Mouse (Mus musculus) cerebellum, postnatal 25 days (tissue): ENCODE measurements around the gene Cfap73.

Experiments used
- DNase-seq, 2 experiments: peaks; one replicate each; pipeline ENCODE4 v3.0.0; 2021; ENCODE audit warnings: mixed read lengths in 2 of 2

Cfap73 gene

DNA sequence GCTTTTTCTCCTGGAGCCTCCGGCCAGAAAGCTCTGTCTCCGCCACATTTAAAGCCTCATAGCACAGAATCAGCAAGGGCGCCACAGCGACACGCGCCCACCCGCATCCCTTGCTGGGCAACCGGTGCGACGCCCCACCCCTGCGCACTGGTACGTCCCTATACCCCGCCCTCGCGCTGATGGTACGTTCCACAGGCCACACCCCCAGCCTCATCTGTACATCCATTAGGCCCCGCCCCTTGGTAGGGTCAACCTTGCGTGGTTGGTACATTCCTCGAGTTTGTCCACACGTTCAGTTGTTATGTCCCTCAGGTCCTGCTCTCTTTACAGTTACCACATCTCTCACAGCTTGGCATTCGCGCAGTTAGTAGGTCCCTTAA is 21.6 kb downstream of the Cfap73 start, which contains the start of the genes Rita1 and Ddx54:
Gene Rita1 (minus strand): TSS at position 148 of the 380 bp plus-strand sequence.
Gene Ddx54 (plus strand): TSS at position 298 of the 380 bp plus-strand sequence.
- DNase-seq: peak; percentile 98 to 99

DNA sequence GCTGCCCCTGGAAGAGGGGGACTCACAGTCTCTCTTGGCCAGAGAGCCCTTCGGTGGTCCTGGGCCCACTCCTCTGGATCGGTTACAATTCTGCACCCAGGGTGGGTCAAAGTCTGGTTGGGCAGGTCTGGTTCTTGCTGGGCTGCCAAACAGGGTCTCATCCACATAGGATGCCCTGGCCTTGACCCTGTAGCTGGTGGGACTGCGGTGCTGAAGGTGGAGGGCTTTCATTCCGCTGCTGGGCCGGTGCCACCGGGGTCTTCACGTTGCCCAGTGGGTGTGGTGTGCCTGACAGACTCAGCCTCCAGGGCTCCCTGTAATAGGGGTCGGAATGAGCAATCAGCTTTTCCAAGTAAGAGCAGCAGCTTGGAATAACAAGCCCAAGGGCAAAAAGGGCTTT is 22.6 kb downstream of the Cfap73 start:
- DNase-seq: peak; percentile 32 to 51

DNA sequence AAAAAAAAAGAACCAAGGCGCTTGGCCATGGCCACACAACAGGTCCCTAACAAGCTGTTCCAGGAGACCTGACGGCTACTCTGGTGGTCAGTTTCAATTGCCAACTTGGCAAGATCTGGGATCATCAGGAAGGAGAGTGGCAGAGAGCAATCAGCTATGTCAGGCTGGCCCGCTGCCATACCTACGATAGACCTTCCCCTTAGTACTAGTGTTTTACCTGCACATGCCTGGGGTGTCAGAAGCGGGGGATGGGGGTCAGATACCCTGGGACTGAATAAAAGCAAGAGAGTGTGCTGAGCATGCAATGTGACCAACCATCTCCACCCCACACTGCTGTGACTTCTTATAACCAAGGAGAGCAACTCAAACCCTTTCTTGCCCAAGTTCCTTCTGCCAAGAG is 23.1 kb downstream of the Cfap73 start:
- DNase-seq: peak; percentile 26 to 57

DNA sequence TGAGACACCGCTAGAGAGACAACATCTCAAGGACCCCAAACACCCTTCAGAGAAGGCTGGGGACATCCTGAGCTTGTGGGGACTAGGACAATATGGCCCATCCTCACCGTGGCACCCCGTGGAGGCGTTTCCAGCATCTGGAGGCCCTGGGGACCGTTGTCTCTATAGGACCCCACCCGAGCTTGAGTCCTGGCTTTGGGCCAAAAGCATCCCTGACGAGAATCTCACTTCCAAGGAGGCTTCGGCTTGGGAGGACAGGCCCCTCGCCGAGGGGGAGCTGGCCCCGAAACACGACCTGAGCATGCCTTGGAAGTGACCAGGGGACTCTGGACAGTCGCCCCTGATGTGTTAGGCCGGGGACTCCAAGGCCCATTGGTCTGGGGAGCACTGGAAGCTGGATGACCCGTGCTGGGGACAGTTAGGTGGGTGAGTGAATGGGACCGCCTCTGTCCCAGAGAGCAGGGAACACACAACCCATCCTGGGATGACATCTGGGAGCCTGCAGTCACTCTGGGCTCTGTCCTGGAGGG is 24.7 kb downstream of the Cfap73 start:
- peak in 1 of 2 experiments; percentile 52 for DNase-seq

DNA sequence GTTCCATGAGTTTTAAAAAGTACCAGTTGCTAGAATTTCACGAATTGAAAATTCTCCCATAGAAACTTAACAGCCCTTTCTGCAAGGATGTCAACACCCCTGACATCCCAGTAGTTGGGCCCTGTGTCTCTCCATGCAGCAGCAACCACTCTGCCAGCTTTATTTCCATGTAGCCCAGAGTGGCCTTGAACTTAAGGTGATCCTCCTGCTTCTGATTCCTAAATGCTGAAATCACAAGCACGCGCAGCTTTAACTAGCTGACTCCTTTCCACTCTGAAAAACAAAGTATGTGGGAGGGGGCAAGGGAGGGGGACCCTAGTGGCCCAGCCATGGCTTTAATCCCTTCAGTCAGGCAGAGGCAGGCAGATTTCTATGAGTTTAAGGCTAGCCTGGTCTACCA is 26.7 kb downstream of the Cfap73 start:
- DNase-seq: no peak

DNA sequence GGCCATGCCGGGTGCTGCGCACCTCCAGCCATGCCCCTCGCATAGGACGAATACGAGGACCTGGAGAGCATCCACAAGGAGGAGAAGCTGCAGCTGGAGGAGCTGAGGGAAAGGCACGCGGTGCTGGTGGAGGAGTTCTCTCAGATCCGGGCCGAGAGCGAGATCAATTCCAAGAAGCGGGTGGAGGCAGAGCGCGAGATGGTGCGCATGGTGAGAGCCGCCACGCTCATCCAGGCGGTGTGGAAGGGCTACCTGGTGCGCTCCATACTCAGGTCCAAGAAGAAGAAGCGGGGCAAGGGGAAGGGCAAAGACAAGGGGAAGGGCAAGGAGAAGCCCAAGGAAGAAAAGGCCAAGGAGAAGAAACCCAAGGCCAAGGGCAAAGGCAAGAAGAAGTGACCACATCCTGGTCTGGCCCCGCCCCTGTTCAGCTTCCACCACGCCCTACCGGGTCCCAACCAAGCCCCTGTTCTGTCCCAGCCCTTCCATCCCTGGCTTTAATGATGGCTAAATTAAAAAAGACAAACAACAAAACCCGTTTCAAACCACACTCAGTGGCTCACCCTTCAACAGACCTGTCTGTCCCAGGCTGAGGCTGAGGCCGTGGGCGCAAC is 27.3 kb downstream of the Cfap73 start:
- DNase-seq: peak in 1 of 2 experiments; percentile 26

DNA sequence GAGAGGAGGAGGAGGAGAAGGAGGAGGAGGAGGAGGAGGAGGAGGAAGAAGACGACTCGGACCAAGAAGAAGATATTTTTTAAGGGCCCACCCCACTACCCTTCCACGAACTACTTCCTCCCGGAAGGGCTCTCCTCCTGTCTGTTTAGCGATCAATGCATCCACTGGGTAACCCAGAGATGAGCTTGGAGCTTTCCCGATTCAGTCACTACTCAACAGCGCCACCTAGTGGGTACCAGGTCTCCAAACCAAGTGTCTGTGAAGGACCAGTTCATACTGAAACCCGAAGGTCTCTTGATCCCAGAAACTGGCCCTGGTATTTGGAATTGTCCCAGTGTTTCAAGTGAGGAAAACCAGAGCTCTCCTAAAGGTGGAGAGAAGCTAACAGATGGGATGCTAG is 28.3 kb downstream of the Cfap73 start:
- peak; percentile 90 to 96 for DNase-seq

DNA sequence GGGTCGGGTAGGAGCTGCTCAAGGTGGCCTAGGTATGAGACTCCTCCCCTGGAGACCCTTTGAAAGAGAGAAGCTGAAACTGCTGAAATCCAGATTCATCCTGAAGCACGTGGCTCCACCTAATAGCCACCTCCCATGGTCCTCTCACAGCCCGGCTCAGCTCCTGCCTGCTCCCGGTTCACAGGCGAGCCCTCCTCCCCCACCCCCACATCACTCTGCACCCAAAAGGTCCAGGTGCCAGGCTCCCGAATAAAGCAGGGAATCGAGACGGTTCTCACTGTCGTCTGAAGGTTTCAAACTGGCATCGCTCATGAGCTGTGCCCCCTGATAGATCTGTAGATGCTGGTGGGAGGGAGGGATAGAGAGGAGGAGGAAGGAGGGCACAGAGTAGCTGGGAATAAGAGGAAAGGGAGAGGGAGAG is 28.8 kb downstream of the Cfap73 start:
- peak; percentile 70 to 75 for DNase-seq

DNA sequence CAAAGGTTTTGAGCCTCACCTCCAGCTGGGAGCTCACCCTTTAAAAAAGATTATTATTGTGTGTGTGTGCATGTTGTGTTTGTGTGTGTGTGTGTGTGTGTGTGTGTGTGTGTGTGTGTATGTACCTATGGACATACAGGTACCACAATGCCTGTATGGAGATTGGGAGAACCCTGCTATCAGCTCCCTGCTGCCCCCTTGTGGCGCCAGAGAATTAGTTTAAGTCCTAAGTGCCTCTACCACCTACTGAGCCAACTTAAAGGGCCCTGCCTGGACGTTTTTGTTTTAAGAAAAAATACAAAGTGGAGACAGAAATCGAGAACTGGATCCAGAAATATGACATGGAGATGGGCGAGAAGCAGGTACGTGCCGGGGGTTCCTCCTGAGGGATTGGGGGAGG is 29.2 kb downstream of the Cfap73 start:
- DNase-seq: peak; percentile 94 to 97

DNA sequence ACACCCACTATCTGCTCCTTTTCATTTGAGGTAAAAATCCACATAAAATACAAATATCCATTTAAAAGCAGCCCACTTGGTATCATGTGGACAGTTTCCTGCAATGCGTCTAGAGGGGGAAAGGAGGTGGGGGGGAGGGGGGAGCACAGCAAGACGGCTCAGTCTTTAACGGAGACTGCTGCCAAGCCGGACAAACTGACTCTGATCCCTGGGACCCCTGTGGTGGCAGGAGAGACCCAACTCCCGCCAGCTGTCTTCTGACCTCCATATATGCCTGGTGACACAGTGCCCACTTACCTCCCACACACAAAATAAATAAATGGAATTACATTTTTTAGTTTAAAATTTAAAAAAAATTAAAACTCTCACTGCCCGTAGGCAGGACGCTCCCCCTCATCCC is 30.5 kb downstream of the Cfap73 start:
- DNase-seq: peak in 1 of 2 experiments; percentile 40

DNA sequence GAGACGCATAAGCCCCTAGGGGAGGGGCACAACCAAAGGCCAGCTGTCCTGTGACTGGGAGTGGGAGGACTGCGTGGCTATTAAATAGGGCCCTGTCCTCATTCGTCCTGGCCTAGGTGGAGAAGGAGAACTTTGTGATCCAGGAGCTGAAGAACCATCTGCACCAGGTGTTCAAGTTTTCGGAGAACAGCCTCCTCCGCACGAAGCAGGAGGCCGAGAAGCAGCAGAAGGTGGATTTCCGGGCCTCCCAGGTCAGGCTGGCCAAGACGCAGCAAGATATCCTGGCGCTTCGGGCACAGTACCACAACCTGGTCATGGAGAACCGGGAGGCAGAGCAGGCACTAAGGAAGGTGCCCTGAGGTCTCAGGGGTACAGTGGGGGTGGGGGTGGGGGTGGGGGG is 31.8 kb downstream of the Cfap73 start:
- peak; percentile 75 to 79 for DNase-seq

DNA sequence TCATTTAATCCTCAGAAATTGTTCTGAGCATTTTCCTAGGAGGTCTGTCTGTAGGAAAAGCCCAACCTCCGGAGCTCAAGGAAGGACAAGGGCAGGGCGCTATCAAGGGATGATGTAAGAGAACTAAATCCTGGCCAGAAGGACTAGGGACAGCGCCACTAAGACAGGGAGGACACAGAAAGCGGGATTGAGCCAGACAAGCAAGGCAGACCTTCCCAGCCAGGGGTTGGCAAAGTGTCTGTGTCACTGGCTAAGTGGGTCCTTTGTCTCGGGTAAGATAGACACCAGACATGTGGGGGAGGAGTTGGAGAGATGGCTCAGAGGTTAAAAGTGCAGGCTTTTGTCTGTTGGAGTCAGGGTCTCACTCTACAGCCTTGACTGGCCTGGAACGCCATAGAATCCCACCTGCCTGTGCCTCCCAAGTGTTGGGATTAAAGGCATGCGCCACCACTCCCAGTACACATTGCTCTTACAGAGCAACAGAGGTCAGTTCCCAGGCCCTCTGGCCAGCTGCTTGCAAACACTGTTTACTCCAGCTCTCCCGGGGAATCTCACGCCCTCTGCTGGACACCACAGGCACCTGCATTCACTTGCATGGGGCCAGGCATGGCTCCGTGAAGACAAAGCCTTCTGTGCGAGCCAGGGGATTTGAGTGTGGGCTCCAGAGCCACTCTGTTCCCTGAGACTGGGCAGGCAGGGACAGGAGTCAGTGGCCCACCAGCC is 32.9 kb downstream of the Cfap73 start:
- peak; percentile 33 to 42 for DNase-seq

DNA sequence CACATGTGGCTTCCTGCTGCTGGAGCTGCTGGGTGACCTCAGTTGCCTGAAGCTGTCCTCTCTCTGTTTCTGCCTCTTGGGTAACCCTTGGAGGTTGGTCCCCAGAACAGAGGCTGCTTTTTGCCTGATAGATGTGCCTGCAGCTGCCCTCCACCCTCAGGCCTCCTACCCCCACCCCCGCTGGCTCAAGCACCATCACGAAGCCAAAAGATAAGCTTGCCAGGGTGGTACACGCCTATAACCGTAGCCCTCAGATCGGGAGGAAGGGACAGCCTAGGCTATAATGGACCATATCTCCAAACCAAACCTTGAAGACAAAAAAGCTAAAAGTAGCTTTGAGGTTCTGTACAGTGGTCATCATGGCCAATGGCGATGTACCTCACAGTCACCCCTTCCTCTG is 34.4 kb downstream of the Cfap73 start:
- no peak for DNase-seq

DNA sequence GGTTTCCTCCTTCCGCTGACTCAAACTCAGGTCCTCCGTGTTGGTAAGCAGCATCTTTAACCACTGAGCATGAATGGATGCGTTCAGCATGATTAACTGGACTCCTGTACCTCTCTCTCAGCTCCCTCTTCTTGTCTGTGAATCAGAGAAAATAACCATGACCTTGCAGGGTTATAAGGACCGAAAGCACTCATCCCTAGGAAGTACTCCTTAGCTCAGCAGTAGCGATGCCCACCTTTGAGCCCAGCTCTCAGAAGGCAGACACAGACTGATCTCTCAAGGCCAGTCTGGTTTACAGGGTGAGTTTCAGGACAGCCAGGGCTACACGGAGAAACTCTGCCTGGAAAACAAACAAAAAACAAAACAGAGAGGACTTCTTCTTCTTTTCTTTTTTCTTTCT is 39.5 kb downstream of the Cfap73 start:
- no peak for DNase-seq

DNA sequence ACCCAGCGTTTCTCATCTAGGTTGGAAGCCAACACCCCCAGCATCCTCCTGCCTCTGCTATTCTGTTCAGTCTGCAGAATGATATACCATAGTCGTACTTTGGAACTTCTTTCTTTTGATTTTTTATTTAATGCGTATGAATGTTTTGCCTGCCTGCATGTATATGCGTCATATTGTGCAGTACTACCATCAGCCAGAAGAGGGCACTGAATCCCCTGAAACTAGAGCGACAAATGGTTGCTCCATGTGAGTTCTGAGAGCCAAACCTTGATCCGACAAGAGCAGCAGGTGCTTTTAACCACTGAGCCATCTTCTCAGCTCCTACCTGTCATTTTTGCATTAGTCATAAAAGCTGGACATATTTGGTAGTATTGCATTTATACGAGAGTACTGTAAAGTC is 41.9 kb downstream of the Cfap73 start:
- DNase-seq: peak; percentile 38 to 66

DNA sequence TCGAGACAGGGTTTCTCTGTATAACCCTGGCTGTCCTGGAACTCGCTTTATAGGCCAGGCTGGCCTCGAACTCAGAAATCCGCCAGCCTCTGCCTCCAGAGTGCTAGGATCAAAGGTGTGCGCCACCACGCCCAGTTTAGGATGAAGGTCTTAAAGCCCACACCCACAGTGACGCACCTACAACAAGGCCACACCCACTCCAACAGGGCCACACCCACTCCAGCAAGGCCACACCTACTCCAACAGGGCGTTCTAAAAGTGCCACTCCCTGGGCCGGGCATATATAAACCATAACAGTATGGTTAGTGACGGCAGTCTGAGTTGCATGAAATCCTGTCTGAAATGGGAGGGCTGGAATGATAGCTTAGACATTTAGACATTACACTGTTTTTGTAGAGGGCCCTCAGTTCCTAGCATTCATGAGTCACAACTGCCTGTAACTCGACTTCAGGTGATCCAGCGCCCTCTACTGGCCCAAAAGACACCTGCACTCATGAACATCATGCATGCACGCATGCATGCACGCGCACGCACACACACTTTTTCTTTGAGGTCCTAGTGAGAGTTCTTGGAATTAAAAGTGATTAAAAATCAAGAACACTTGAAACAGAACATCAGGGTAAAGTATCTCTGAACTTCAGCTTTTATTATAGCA is 43.6 kb downstream of the Cfap73 start:
- peak in 1 of 2 experiments; percentile 61 for DNase-seq

DNA sequence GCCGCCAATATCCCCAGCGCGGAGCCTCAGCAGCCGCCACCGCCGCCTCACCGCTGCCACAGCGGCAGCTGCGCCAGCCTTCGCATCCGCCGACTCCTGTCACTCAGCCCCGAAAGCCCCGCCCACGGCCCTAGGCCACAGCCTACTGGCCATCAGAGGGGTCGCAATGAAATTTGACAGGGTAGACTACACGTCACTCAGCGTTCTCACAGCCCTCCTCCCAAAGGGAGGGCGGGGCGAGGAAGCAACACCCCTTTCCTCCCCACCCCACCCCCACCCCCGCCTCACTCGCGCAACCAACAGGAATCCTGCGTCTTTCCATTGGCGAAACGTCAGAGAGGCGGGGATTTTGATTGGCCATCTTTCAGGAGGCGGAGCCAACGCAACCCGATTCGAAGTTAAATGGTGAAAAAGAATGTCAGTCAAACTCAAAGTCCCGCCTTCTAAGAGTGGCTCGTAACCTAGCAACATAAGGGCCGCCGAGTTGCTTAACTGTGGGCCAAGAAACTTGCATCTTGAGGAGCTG is 45.4 kb downstream of the Cfap73 start, which contains the start of the genes Tpcn1 and Iqcd:
Gene Tpcn1 (minus strand): TSS at position 105 of the 526 bp plus-strand sequence.
Gene Iqcd (plus strand): TSS at position 448 of the 526 bp plus-strand sequence.
- peak; percentile 98 to 99 for DNase-seq

DNA sequence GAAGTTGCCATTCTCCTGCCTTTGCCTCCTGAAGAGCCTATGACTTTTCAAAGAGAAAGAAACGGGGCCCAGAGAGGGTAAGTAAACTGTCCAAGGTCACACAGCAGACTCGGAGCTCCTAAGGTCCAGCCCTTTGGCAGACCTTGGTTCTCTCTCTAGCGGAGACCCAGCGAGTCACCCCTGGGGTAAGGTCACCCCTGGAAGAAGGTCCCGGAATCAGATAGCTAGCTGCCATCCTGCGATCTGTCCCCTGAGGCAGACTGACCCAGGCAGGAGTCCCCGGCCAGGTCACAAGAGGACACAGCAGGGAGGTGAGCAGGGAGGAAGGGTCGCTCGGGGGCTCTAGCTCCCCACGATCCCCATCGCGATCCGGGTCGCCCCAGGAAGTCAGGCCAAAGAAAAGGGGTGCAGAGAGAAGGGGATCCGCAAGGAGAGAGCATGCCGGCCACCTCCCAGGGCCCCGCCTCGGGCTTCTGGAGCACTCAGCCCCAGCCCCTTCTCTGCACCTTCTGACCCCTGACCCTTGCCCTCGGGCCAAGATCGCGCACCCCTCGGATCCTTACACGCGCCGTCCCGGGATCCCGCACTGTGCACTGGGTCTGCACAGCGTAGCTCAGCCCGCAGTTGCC is 46.0 kb downstream of the Cfap73 start:
- DNase-seq: no peak

DNA sequence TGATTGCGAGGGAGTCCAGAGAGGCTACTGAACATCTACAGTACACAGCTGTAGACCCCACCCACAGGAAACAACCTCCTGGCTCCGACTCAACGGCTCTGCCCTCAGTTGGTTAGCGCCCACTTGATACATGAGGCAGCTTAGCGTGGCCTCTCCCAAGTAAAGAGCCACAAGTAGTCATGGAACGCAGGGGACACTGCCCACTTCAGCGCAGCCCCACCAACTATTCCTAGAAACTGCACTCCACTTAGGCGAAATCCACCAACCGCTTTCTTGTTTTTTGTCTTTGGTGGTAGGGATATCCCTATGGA is 46.5 kb downstream of the Cfap73 start:
- DNase-seq: no peak

DNA sequence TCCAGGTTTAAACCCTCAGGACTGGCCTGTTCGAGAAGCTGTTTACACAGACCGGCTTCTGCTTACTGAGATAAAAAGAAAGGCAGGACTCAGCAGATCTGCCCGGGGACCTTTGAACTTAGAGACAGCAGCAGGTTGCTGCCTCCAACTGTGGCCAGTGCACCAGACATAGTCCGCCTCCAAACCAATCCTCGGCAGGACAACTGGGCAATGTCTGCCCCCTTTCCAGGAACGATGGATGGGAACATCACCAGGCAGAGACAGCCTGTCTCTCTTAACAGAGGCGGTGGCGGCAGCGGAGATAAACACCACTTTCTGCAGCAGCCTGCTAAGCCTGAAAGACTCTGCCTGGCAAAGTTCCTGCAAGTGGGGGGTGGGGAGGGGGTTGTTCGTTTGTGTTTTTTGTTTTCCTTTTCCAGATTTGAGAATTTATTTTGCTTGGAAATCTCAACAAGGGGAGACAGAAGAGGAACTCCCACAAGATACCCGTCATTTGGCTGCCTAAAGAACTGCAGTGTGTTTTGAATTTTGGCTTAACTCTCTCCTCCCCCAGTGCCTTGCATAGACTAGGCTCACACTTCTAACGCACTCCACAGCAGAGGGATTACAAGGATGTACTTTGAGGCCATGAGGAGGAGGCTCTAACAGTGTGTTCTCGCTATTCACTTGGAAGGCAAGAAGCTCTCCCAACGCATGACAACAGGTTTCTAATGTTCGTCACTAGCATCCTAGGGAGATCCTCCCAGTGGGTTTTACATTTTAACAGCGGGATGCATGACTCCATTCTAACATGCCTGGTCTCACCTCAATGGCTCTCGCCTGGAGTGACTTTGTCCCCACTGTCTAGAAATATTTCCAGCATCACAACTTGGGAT is 47.1 kb downstream of the Cfap73 start:
- peak in 1 of 2 experiments; percentile 53 for DNase-seq

DNA sequence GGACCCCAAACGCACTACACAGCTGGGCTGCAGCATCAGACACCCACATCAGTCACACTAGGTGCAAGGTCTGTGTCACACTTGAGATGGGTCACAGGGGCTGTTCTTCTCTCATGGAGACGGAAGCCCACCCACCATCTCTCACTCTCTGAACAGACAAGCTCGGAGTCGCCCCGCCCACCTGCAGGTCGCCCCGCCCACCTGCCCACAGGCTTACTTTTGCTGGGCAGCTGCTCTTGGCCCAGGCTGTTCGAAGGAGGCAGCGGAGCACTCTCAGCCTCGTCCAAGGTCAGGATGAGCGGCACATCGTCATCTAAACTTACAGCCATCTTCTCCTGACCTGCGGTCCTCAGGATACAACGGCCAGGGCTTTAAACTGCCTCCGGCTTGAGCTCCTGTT is 49.1 kb downstream of the Cfap73 start:
- DNase-seq: no peak

DNA sequence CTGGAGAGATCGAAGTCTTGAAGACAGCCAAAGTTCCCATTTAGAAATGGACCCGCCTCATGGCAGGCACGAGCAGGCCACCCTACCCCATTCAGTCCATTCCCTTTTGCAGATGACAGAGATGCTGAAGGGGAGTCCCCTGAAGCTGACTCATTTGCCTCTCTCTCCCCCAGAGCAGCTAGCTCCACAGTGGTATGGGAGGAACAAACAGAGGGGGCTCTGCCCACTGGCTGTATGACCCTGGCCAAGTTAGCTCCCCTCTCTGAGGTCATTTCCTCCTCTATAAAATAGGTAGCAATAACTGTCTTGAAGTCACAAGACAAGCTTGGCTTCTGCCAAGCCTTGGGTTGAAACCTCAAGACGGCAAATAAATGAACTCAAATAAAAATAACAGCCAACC is 50.5 kb downstream of the Cfap73 start:
- DNase-seq: no peak
